Mouse (Mus musculus) liver, embryonic 13.5 days (tissue): Measurements from ENCODE around the gene D6Wsu163e. TPM values are rescaled to one million over a fixed set of nuclear protein-coding genes. Genes with fewer than 3 reads are reported as not detected.

Experiments used
- ATAC-seq: fragments of 200-750 bp; cut with Nextera tagmentation; 2 replicates; pipeline ENCODE4 v1.8.0; 2017; ENCODE audit warnings: low read depth, mild to moderate bottlenecking, moderate number of reproducible peaks, moderate library complexity
- DNase-seq: peaks from one replicate; pipeline ENCODE4 v3.0.0; 2022
- H3K27ac ChIP-seq: fragments of 300-500 bp; sonication (generic); 2 replicates; pipeline ENCODE4 v1.5.1; 2015; ENCODE audit warnings: moderate library complexity, mild to moderate bottlenecking, inconsistent platforms
- H3K27me3 ChIP-seq: fragments of 300-500 bp; sonication (generic); 2 replicates; pipeline ENCODE4 v1.6.1; 2015; ENCODE audit warnings: mild to moderate bottlenecking, inconsistent platforms
- H3K36me3 ChIP-seq: fragments of 300-500 bp; sonication (generic); 2 replicates; pipeline ENCODE4 v1.6.1; 2015; ENCODE audit warnings: mild to moderate bottlenecking, inconsistent platforms
- H3K4me1 ChIP-seq: fragments of 300-500 bp; sonication (generic); replicated peaks from 2 replicates; pipeline ENCODE4 v1.6.1; 2015; ENCODE audit warnings: inconsistent platforms
- H3K4me2 ChIP-seq: fragments of 300-500 bp; sonication (generic); 2 replicates; pipeline ENCODE4 v1.6.1; 2015; ENCODE audit warnings: inconsistent platforms, mild to moderate bottlenecking, moderate library complexity
- H3K4me3 ChIP-seq: fragments of 300-500 bp; sonication (generic); replicated peaks from 2 replicates; pipeline ENCODE4 v1.5.1; 2015; ENCODE audit warnings: mild to moderate bottlenecking, inconsistent platforms
- H3K9ac ChIP-seq: fragments of 300-500 bp; sonication (generic); 2 replicates; pipeline ENCODE4 v1.6.1; 2015; ENCODE audit warnings: mild to moderate bottlenecking, inconsistent platforms
- H3K9me3 ChIP-seq: fragments of 300-500 bp; sonication (generic); replicated peaks from 2 replicates; pipeline ENCODE4 v1.6.1; 2016; ENCODE audit warnings: inconsistent platforms
- WGBS: fragments of 180-500 bp; shearing (Covaris S2); methylation state at CpG from one replicate; pipeline ENCODE4 v1.1.7; 2015; ENCODE audit not compliant: insufficient replicate concordance; 5-methylcytosine and 5-hydroxymethylcytosine counted together
- polyA plus RNA-seq: library from polyadenylated mRNA; unstranded; fragments of >200 nt; fragmentation: Nextera tagmentation; extraction: Ambion mirVana; gene quantifications from 2 replicates; pipeline ENCODE4 v1.2.1, GENCODE M21; 2015

D6Wsu163e gene
- polyA plus RNA-seq, result 19.6 and 22.5 TPM in 2 replicates

DNA sequence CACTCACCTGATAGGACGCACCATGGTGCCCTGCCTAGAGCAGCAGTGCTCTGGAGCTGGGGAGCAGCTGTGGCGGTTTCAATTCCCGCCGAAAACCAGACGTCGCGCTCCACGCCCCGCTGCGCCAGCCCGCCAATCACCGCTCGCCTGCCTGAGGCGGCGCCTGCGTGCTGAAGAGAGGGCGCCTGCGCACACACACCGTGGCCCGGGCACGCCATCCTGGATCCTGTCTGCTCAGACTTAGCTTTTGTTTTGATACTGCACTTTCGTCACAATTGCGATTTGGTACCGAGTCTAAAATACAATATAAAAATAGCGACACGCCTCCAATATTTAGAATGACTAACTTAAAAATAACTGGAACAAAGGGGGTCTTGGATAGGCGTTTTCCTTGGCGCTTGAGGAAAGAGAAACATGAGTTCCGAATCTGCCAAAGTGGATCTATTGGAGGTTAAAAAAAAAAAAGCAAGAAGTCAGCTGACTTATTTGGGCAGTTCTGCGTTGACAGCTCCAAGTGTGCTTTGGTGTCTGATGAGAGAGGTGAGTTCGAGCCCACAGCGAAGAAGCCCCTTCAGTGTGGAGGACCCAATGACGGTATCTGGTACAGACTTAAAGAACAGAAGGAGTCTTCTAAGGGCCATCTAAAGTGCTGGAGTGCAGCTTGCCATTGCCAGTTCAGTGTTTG is at the start of gene D6Wsu163e, which contains the start of gene Rad51ap1:
D6Wsu163e (plus strand) TSS at position 476 of the 685 bp plus-strand sequence.
Rad51ap1 (minus strand) TSS at position 101 of the 685 bp plus-strand sequence.
- H3K36me3 ChIP-seq, result peaks cover 31% of the 10 kb centered on the region
- peak within 1 kb of the TSS; percentile 91 for H3K4me3 ChIP-seq
- DNase-seq (peak; percentile 94), ATAC-seq (peak; percentile 98)
- peaks cover 38% of the 10 kb centered on the region for H3K4me1 ChIP-seq
- under 1% methylated on average over 33 of the region's 33 CpGs for WGBS
- H3K27me3 ChIP-seq, result no peaks in the 10 kb centered on the region
- peak within 1 kb of the TSS; percentile 81 for H3K4me2 ChIP-seq
- no peaks in the 10 kb centered on the region for H3K9me3 ChIP-seq
- peak within 1 kb of the TSS; percentile 88 for H3K27ac ChIP-seq
- H3K9ac ChIP-seq, result peak within 1 kb of the TSS; percentile 95

DNA sequence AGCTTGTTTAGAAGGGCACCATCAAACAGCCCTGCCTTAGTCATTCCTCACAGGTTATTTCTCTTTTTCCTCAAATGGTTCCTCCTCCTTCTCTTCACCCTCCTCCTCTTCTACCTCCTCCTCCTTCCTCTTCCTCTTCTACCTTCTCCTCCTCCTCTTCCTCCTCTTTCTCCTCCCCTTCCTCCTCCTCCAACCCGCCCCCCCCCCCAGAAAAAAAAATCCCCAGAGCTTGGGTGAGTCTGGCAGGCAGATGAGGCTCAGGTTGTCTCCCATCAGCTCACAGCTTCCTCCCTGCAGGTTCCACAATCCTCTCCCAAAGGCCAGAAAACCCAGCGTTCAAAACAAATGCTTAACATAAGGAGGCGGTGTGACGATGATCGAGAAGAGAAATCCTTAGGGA is 32.4 kb upstream of the D6Wsu163e start:
- no peak overlapping the region for H3K9ac ChIP-seq
- WGBS, result 62% methylated on average over 5 of the region's 5 CpGs
- H3K27me3 ChIP-seq, result no peaks in the 10 kb centered on the region
- no peak for ATAC-seq
- no peak overlapping the region for H3K4me3 ChIP-seq
- no peak overlapping the region for H3K27ac ChIP-seq
- DNase-seq, result no peak
- H3K9me3 ChIP-seq, result no peaks in the 10 kb centered on the region
- H3K4me2 ChIP-seq, result no peak overlapping the region
- H3K36me3 ChIP-seq, result no peaks in the 10 kb centered on the region
- no peaks in the 10 kb centered on the region for H3K4me1 ChIP-seq

DNA sequence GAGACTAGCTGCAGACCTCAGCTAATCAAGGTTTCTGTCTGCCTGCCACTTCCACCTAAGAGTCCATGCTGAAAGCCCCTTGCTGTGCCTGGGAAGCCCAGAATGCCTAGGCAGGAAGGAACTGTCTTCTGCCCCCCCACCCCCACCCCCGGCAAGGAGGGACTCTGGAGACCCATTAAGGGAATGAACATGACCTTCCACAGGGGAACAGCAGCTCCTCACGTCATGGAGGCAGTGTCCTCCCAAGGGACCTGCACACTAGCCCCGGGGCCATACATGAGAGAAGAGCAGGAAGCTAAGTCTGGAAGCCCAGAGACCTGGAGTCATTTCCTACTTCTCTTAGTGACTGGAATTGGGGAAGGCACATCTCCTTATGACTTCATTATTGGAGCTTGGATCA is 31.9 kb upstream of the D6Wsu163e start:
- no peak for DNase-seq
- no peak overlapping the region for H3K4me3 ChIP-seq
- H3K9me3 ChIP-seq, result no peaks in the 10 kb centered on the region
- H3K27ac ChIP-seq, result no peak overlapping the region
- no peaks in the 10 kb centered on the region for H3K27me3 ChIP-seq
- 42% methylated on average over 3 of the region's 3 CpGs for WGBS
- no peak overlapping the region for H3K9ac ChIP-seq
- ATAC-seq, result no peak
- no peak overlapping the region for H3K4me2 ChIP-seq
- H3K36me3 ChIP-seq, result no peaks in the 10 kb centered on the region
- H3K4me1 ChIP-seq, result no peaks in the 10 kb centered on the region

DNA sequence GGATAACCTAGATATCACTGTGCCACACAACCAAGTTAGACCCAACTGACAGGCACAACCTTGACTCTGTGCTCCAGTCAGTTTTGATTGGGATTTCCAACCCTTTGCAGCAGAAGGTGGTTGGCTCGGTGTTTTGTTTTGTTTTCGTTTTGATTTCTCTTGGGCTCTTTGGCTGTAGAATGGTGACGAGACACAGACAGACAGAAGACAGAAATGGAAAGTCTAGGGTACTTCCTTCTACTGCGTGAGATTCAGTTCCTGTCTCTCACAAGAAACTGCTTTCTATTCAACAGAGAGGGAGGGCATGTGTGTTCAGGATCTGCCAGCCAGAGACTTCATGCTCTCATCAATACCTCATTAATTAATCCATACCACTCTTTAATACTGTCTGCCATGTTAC is 29.0 kb upstream of the D6Wsu163e start:
- Histone ChIP-seq H3K4me3 (no peak overlapping the region), H3K27ac (no peak overlapping the region), H3K27me3 (no peaks in the 10 kb centered on the region), H3K4me1 (no peaks in the 10 kb centered on the region), H3K9ac (no peak overlapping the region), H3K36me3 (no peaks in the 10 kb centered on the region), H3K4me2 (no peak overlapping the region), H3K9me3 (no peaks in the 10 kb centered on the region)
- DNase-seq, result no peak
- 44% methylated on average over 4 of the region's 4 CpGs for WGBS
- no peak for ATAC-seq

DNA sequence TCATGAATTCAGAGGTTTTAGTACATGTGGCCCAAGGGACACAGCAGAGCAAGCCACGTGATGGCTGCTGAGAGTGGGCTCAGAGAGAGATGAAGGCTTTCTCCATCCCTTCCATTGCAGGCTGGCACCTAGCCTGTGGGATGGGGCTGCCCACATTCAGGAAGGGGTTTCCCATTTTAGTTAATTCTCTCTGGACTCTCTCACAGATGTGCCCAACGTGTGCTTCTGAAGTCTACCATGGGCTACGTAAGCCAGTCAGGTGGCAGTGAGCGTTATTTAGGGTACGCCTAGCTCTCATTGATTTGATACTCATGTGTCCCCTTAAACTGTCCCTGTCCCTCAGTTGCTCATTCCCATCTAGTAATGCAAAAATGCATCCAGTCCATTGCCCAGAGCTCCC is 24.8 kb upstream of the D6Wsu163e start:
- H3K9ac ChIP-seq, result no peak overlapping the region
- H3K9me3 ChIP-seq, result no peaks in the 10 kb centered on the region
- no peaks in the 10 kb centered on the region for H3K4me1 ChIP-seq
- no peak overlapping the region for H3K4me2 ChIP-seq
- 65% methylated on average over 5 of the region's 5 CpGs for WGBS
- no peak overlapping the region for H3K4me3 ChIP-seq
- no peak for DNase-seq
- no peak for ATAC-seq
- no peaks in the 10 kb centered on the region for H3K27me3 ChIP-seq
- no peak overlapping the region for H3K27ac ChIP-seq
- no peaks in the 10 kb centered on the region for H3K36me3 ChIP-seq

DNA sequence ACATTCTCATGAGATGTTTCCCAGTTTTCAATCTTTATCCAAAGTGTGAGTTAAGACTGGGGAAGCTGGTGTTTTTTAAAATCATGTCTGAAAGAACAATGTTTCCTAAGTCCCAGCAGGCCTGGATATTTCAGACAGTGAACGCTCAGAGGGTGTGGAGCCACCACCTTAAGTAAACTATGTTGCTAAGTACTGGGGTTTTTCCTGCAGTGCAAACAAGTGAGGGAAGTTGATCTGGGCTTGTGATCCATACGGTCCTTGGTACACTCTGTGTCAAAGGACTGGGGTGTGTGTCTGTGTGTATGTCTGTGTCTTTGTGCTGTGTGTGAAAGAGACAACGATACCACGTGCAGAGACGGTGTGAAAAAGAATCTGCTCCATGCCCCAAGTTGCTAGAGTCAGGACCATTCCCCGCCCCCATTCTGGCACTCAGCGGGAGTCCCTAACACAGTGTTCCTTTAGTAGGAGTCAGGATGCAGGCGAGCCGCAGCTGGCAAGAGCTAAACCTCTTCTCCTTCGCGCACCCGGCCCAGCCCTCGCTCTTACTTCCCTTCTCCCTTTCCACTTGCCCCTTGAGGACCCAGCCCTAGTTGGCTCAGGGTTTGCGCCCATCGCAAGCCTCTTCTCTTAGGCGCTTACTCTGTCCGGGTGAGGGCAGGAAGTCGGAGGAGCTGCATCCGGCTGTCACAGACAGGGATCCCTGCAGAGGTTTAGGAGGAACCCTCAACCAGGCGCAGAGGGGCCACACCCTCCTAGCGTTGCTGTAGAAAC is 18.5 kb upstream of the D6Wsu163e start, which contains the start of gene Dyrk4:
Dyrk4 (minus strand) TSS at position 729 of the 771 bp plus-strand sequence.
- no peaks in the 10 kb centered on the region for H3K27me3 ChIP-seq
- H3K4me3 ChIP-seq, result no peak within 1 kb of the TSS
- H3K27ac ChIP-seq, result no peak within 1 kb of the TSS
- no peak within 1 kb of the TSS for H3K9ac ChIP-seq
- 32% methylated on average over 21 of the region's 21 CpGs for WGBS
- H3K36me3 ChIP-seq, result peaks cover 48% of the 10 kb centered on the region
- ATAC-seq (peak; percentile 48; the same call in 1 of the 2 replicates), DNase-seq (no peak)
- H3K4me1 ChIP-seq, result peaks cover 12% of the 10 kb centered on the region
- H3K4me2 ChIP-seq, result peak within 1 kb of the TSS; percentile 30; the same call in 1 of the 2 replicates
- no peaks in the 10 kb centered on the region for H3K9me3 ChIP-seq

DNA sequence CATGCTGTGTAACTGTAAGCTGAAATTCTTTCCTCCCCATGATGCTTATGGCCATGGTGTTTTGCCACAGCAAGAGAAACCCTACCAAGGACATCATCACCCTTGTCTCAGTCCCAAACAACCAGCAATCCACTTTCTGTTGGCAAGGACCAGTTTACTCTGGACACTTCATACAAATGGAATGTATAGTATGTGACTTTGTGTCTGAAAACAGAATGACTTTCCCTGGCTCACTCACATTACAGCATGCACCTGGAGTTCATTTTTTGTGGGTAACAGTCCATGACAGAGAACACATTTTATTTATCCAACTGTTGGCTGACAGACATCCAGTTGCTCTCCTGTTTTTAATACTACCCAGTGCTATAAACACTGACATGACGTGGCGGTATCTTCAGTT is 6.9 kb upstream of the D6Wsu163e start:
- 81% methylated on average over 2 of the region's 2 CpGs for WGBS

DNA sequence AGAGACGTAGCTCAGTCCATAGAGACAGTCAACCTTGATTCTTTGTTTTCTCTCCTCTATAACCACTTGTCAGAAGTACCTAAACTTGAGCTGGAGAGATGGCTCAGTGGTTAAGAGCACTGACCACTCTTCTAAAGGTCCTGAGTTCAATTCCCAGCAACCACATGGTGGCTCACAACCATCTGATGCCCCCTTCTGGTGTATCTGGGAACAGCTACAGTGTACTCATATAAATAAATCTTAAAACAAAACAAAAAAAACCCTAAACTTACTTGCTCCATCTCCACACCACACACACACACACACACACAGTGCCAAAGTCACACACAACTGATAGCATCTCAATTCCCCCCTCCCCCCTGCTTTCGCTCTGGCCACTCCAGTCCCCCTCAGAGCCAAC is 1.7 kb upstream of the D6Wsu163e start:
- no peaks in the 10 kb centered on the region for H3K27me3 ChIP-seq
- no peaks in the 10 kb centered on the region for H3K9me3 ChIP-seq
- H3K27ac ChIP-seq, result no peak overlapping the region
- H3K36me3 ChIP-seq, result peaks cover 35% of the 10 kb centered on the region
- 50% methylated on average over 2 of the region's 2 CpGs for WGBS
- H3K4me1 ChIP-seq, result peaks cover 38% of the 10 kb centered on the region
- DNase-seq (no peak), ATAC-seq (no peak)
- peak overlapping the region; percentile 95 for H3K9ac ChIP-seq
- peak overlapping the region; percentile 81 for H3K4me2 ChIP-seq
- H3K4me3 ChIP-seq, result peak overlapping the region; percentile 91

More for the DNA sequence above, 6.9 kb upstream of the D6Wsu163e start:
- Histone ChIP-seq H3K27ac (no peak overlapping the region), H3K36me3 (peaks cover 76% of the 10 kb centered on the region), H3K4me1 (peaks cover 15% of the 10 kb centered on the region), H3K4me2 (no peak overlapping the region), H3K4me3 (no peak overlapping the region), H3K9me3 (no peaks in the 10 kb centered on the region), H3K9ac (no peak overlapping the region), H3K27me3 (no peaks in the 10 kb centered on the region)
- ATAC-seq (no peak), DNase-seq (no peak)

DNA sequence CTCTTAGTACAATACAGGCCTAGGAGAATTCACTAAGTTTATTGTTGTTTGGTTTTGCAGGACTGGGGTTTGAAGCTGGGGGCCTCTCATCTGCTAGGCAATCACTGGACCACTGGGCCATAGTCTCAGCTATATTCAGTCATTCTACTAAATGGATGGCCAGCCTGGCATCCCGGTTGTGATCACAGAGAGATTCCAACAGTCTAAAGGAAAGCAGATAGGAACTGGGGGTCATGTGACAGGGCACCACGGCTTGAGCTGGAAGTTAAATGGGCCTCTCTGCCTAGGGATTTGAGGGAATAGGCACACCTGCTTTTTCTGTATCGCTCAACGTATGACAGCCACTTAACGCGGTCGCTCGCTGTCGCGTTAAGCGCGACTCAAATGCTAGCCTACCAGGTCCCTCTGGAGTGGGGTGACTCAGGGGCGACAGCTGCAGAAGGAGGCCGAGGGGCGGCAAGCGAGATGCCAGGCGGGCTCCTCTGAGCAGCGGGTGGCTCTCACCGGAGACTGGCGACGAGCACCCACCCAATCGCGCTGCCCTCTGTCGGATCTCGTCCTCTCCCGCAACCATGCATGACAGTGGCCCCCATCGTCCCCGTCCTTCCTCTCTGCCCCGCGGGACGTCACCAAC is 792 bp upstream of the D6Wsu163e start:
- peak; percentile 1; the same call in 1 of the 2 replicates for ATAC-seq

DNA sequence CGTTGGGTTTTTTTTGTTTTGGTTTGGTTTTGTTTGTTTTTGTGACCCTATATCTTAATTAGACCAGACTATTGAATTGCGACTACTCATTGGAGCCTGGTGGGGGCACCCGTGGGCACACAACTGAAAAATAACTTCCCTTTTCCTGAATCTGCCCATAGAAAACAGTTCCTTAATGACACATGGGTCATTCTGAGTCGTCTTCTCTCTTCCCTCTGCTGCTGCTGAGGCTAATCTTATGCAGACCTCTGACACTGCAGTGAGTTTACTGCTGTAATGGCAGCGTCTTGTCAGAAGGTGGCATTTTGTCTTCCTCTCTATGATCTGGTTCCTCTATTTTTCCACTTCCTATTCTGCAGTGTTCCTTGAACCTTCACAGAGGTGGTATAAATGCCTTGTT is 689 bp downstream of the D6Wsu163e start:
- DNase-seq (peak; percentile 24), ATAC-seq (no peak)
- peak overlapping the region; percentile 81 for H3K4me2 ChIP-seq
- H3K4me1 ChIP-seq, result peaks cover 38% of the 10 kb centered on the region
- no peaks in the 10 kb centered on the region for H3K27me3 ChIP-seq
- peaks cover 34% of the 10 kb centered on the region for H3K36me3 ChIP-seq
- H3K9me3 ChIP-seq, result no peaks in the 10 kb centered on the region
- H3K4me3 ChIP-seq, result peak overlapping the region; percentile 91
- peak overlapping the region; percentile 73 for H3K9ac ChIP-seq
- WGBS, result 1% methylated on average over 5 of the region's 5 CpGs
- peak overlapping the region; percentile 73 for H3K27ac ChIP-seq

More for the DNA sequence above, 792 bp upstream of the D6Wsu163e start:
- peak overlapping the region; percentile 88 for H3K27ac ChIP-seq
- H3K36me3 ChIP-seq, result peaks cover 32% of the 10 kb centered on the region
- H3K9ac ChIP-seq, result peak overlapping the region; percentile 95
- under 1% methylated on average over 31 of the region's 31 CpGs for WGBS
- peak overlapping the region; percentile 81 for H3K4me2 ChIP-seq
- no peaks in the 10 kb centered on the region for H3K27me3 ChIP-seq
- peaks cover 38% of the 10 kb centered on the region for H3K4me1 ChIP-seq
- no peaks in the 10 kb centered on the region for H3K9me3 ChIP-seq
- no peak for DNase-seq
- peak overlapping the region; percentile 91 for H3K4me3 ChIP-seq

DNA sequence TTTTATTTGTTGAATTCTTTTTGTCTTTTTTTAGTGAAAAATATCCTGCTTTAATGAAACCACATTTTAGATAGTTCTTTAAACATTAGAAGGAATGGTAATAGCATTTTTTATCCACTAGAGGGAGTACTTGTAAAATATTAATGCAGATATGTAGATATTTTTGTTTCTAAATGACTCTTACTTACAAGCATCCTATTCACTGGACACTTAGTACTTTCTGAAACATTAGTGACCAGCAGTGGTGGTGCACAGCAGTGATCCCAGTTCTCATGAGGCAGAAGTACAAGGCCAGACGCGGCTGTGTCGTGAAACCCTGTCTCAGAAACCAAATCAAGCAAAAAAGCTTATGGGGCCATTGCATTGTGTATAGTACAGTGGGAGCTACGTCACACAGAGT is 8.6 kb downstream of the D6Wsu163e start:
- Histone ChIP-seq H3K36me3 (peaks cover 59% of the 10 kb centered on the region), H3K9ac (no peak overlapping the region), H3K4me2 (no peak overlapping the region), H3K4me3 (no peak overlapping the region), H3K4me1 (no peaks in the 10 kb centered on the region), H3K27me3 (no peaks in the 10 kb centered on the region), H3K27ac (no peak overlapping the region), H3K9me3 (no peaks in the 10 kb centered on the region)
- 82% methylated on average over 4 of the region's 4 CpGs for WGBS
- DNase-seq, result no peak
- no peak for ATAC-seq
